10 mouse cellular contexts compared by ENCODE assay signal in the genomic region with DNA sequence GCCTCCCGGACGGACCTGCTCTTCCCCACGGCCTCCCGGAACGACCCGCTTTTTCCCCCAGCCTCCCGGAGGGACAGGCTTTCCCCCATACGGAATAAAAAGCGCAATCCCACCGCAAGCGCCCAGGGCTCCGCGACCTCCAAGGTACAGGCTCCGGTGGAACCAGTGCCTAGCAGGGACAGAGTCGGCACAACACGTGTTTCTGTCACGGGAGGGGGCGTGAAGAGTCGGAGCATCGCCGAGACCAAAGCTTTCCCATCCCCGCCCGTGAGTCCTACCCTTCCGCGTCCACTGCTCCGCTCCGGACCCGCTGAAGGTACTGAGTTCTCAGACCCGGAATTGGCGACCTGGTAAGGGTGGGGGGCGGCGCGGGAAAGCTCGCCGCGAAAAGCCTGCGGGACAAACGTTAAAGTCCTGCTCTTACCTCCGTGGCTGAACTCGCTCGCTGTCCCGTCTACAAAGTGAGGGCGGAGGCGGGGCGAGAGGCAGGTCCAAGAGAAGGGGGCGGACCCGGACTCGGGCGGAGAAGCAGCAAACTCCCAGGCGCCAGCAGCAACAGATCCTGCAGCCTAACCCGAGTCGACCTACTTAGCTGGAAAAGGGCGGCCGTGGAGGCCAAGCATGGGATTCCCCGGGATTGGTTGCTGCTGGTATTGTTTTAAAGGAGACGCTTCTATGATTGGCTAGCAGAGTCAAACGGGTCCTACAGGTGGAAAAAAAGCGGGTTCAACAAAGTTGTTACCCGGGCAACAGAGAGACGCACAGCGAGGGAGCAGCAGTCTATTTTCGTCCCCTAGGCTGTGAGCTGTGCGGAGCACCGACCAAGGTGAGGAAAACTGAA. TPM values are rescaled to one million over a fixed set of nuclear protein-coding genes. Genes with fewer than 3 reads are reported as not detected.
A peak's percentile ranks its signal among the peaks of the same experiment; 100 is the strongest.
DNase-seq lines count a peak whose midpoint lies in the region; ATAC-seq and TF ChIP-seq lines count a peak whose summit lies in the region.
"Had no signal": no experiment of that assay in that cellular context is flagged by ENCODE, and none has a peak within 500 bp of the region (broad histone marks: within the 10 kb centered on the region; RNA-seq: fewer than 3 reads in every experiment).

Gene Nup62cl (minus strand): TSS at position 578 of the 841 bp plus-strand sequence.
Gene Pih1h3b (plus strand): TSS at position 745 of the 841 bp plus-strand sequence.

- H3K9me3 ChIP-seq in forebrain, embryonic 13.5 days (replicated peaks) = peaks cover 6% of the 10 kb centered on the region
- peaks cover 5% of the 10 kb centered on the region; the same call in 1 of the 2 replicates for H3K9me3 ChIP-seq in limb, embryonic 10.5 days (replicated peaks)
- peaks cover 8% of the 10 kb centered on the region; the same call in 1 of the 2 replicates for H3K9me3 ChIP-seq in stomach, embryonic 14.5 days (ENCODE audit: control insufficient read depth, low read depth, low read length)

- peaks cover 27% of the 10 kb centered on the region for H3K27me3 ChIP-seq in forebrain, embryonic 13.5 days
- peaks cover 77% of the 10 kb centered on the region for H3K27me3 ChIP-seq in limb, embryonic 10.5 days (ENCODE audit: low read depth, poor library complexity, severe bottlenecking)
- 0 out of 2 replicates have a peak, but pooled peaks cover 3% of the 10 kb centered on the region for H3K27me3 ChIP-seq in stomach, embryonic 14.5 days (ENCODE audit: control insufficient read depth, insufficient read depth, low read length)

- ATAC-seq in frontal cortex, adult (ENCODE audit: low TSS enrichment) = peak; percentile 41; the same call in 1 of the 2 replicates
- peak; percentile 84 for ATAC-seq in forebrain, embryonic 13.5 days
- peak; percentile 74; the same call in 1 of the 2 replicates for ATAC-seq in stomach, embryonic 14.5 days (ENCODE audit: insufficient number of reproducible peaks, insufficient read depth, low FRiP score, low read depth)

- peak within 1 kb of the TSS; percentile 39 for H3K4me3 ChIP-seq in forebrain, embryonic 13.5 days
- H3K4me3 ChIP-seq in limb, embryonic 10.5 days = peak within 1 kb of the TSS; percentile 45
- H3K4me3 ChIP-seq in stomach, embryonic 14.5 days (ENCODE audit: low read depth, low read length) = peak within 1 kb of the TSS; percentile 31

- H3K27ac ChIP-seq in forebrain, embryonic 13.5 days = no peak within 1 kb of the TSS
- no peak within 1 kb of the TSS for H3K27ac ChIP-seq in limb, embryonic 10.5 days
- no peak within 1 kb of the TSS for H3K27ac ChIP-seq in stomach, embryonic 14.5 days (ENCODE audit: low read length)

- no peak for TF ChIP-seq CTCF in brain, embryonic 14.5 days (IDR thresholded peaks at IDR 0.05; ENCODE audit: borderline replicate concordance, extremely low read depth, insufficient read depth, insufficient read length)

- 24% methylated on average over 63 of the region's 64 CpGs for WGBS in forebrain, embryonic 13.5 days
- 19% methylated on average over 64 of the region's 64 CpGs for WGBS in limb, embryonic 10.5 days
- WGBS in stomach, embryonic 14.5 days = 27% methylated on average over 64 of the region's 64 CpGs

- DNase-seq in frontal cortex, postnatal 25 days (ENCODE audit: low spot score in 2 of 2) = no peak
- peak; percentile 58 for DNase-seq in brain, embryonic 14.5 days (ENCODE audit: low read depth)
- DNase-seq in heart, postnatal 4 days = peak; percentile 41
- DNase-seq in limb, embryonic 10.5 days (ENCODE audit: low spot score) = peak; percentile 54
- DNase-seq in mesoderm, embryonic 11.5 days (ENCODE audit: low read depth, low spot score) = peak; percentile 55

- H3K4me1 ChIP-seq in forebrain, embryonic 13.5 days = no peaks in the 10 kb centered on the region
- H3K4me1 ChIP-seq in limb, embryonic 10.5 days = peaks cover 3% of the 10 kb centered on the region; the same call in 1 of the 2 replicates
- H3K4me1 ChIP-seq in stomach, embryonic 14.5 days (ENCODE audit: control insufficient read depth, insufficient read depth, low read length) = no peaks in the 10 kb centered on the region

- no peak within 1 kb of the TSS for H3K9ac ChIP-seq in forebrain, embryonic 13.5 days
- no peak within 1 kb of the TSS for H3K9ac ChIP-seq in stomach, embryonic 14.5 days (replicated peaks; ENCODE audit: low read depth, low read length)

- no peaks in the 10 kb centered on the region for H3K36me3 ChIP-seq in forebrain, embryonic 13.5 days (ENCODE audit: poor library complexity, severe bottlenecking)
- H3K36me3 ChIP-seq in limb, embryonic 10.5 days = no peaks in the 10 kb centered on the region
- no peaks in the 10 kb centered on the region for H3K36me3 ChIP-seq in stomach, embryonic 14.5 days (ENCODE audit: control insufficient read depth, insufficient read depth, low read length)

- peak within 1 kb of the TSS; percentile 58 for H3K4me2 ChIP-seq in forebrain, embryonic 13.5 days
- H3K4me2 ChIP-seq in stomach, embryonic 14.5 days (replicated peaks; ENCODE audit: low read depth, low read length) = peak within 1 kb of the TSS; percentile 40

- no peak for TF ChIP-seq POLR2A in brain, embryonic 14.5 days (IDR thresholded peaks at IDR 0.05; ENCODE audit: borderline replicate concordance, extremely low read depth, insufficient read depth, insufficient read length, poor library complexity, severe bottlenecking)

RNA-seq across cellular contexts. Expression of gene Nup62cl, which starts in this region (rescaled TPM):
- polyA plus RNA-seq in brain, embryonic 14.5 days (2012; rRNA removed) = 3.7 and 5.9 TPM in 2 replicates
- polyA plus RNA-seq in forebrain, embryonic 13.5 days (2015; fragmentation: Nextera tagmentation; extraction: Ambion mirVana) = 2.1 and 2.7 TPM in 2 replicates
- under 1 TPM in 1 of 2 experiments, not detected in 1; 0.36 TPM for total RNA-seq in heart, postnatal 4 days (2021)
- 2.3 and 3.8 TPM in 2 replicates for polyA plus RNA-seq in limb, embryonic 10.5 days (2016; fragmentation: Nextera tagmentation; extraction: Ambion mirVana)
- 1.6 and 2.0 TPM in 2 replicates for polyA plus RNA-seq in stomach, embryonic 14.5 days (2014; fragmentation: Nextera tagmentation; extraction: Ambion mirVana)
- total RNA-seq: left cerebral cortex, postnatal 36 days had no signal
- polyA plus RNA-seq: C2C12 had no signal

RNA-seq across cellular contexts. Expression of gene Pih1h3b, which starts in this region (rescaled TPM):
- not detected in 2 replicates for polyA plus RNA-seq in brain, embryonic 14.5 days (2012; rRNA removed)
- not detected in 2 replicates for polyA plus RNA-seq in forebrain, embryonic 13.5 days (2015; fragmentation: Nextera tagmentation; extraction: Ambion mirVana)
- total RNA-seq in heart, postnatal 4 days (2021) = not detected
- polyA plus RNA-seq in limb, embryonic 10.5 days (2016; fragmentation: Nextera tagmentation; extraction: Ambion mirVana) = not detected in 2 replicates
- not detected in 2 replicates for polyA plus RNA-seq in stomach, embryonic 14.5 days (2014; fragmentation: Nextera tagmentation; extraction: Ambion mirVana)
- total RNA-seq: left cerebral cortex, postnatal 36 days had no signal
- polyA plus RNA-seq: C2C12 had no signal

Comparison
In these comparisons a context has a peak if more than half of its experiments do, and no peak if none do; other contexts are left out.
1. Peak in DNase-seq in heart, postnatal 4 days; RNA of the genes that start here not detected or under 1 TPM.
2. DNase-seq: peak in brain, embryonic 14.5 days (single experiment), limb, embryonic 10.5 days (single experiment) and mesoderm, embryonic 11.5 days (single experiment); none in frontal cortex, postnatal 25 days (0 of 2).
3. Peak in every context shown above with its lines, with median percentiles within 50 percentile points of each other: ATAC-seq and H3K4me3 ChIP-seq.